Mouse (Mus musculus) myocyte (in vitro differentiated cells): ENCODE data around the gene Eps8.

Experiments used
- E2F4 ChIP-seq: IDR thresholded peaks from one replicate; pipeline ENCODE4 v1.6.1; 2011; ENCODE audit warnings: mild to moderate bottlenecking, control low read depth, moderate library complexity; ENCODE audit not compliant: insufficient read depth
- MAX ChIP-seq: IDR thresholded peaks from one replicate; pipeline ENCODE4 v1.6.1; 2011; ENCODE audit warnings: low read depth, mild to moderate bottlenecking, control low read depth
- MYOD1 ChIP-seq, 3 experiments: IDR thresholded peaks; one replicate each; pipeline ENCODE4 v1.6.1; 2011; ENCODE audit warnings: control low read depth in 2 of 3, low read depth in 2 of 3, mild to moderate bottlenecking in 2 of 3, moderate library complexity in 1 of 3; ENCODE audit not compliant: insufficient read length in 2 of 3, control insufficient read depth in 1 of 3
- POLR2A ChIP-seq: IDR thresholded peaks from one replicate; pipeline ENCODE4 v1.6.1; 2011; ENCODE audit warnings: low read depth, mild to moderate bottlenecking, control low read depth, moderate library complexity; ENCODE audit not compliant: insufficient read length
- REST ChIP-seq: IDR thresholded peaks from one replicate; pipeline ENCODE4 v1.6.1; 2011; ENCODE audit warnings: mild to moderate bottlenecking, control low read depth, moderate library complexity; ENCODE audit not compliant: insufficient read depth, insufficient read length

DNA sequence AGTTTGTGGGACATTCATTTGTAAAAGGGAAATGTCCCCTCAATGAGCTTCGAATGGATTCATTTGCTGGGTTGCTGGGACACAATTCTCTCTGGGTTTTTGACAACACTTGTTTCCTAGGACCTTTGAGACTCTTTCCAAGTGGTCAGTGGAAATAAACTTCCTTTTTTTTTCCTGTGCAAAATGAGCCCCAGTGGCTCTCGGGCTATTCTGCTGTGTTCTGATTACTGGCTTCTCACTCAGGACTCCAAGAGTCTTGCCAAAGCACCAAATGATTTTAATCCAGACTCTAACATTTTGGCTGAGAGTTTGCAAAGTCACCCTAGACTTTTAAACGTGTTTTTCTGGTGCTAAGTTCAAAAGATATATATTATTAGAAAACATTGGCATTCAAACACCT, 10.3 kb upstream of the Eps8 start:
- TF ChIP-seq POLR2A, result no peak
- no peak for TF ChIP-seq E2F4
- no peak for TF ChIP-seq REST
- no peak for TF ChIP-seq MYOD1 (IDR thresholded peaks at IDR 0.05; ENCODE audit: control insufficient read depth in 1 of 3, insufficient read length in 2 of 3, low read depth in 2 of 3)
- no peak for TF ChIP-seq MAX
